Mouse (Mus musculus) 3134 (cell line): ENCODE results near the gene Irf7.
"Not testable (repeated sequence)": the region's sequence is repeated elsewhere in the genome, so short reads cannot be mapped to it uniquely, and the experiment has no call there.

ENCODE experiments used
- DNase-seq: peaks from one replicate; pipeline ENCODE4 v3.0.0-alpha.2; 2011; ENCODE audit warnings: low spot score; ENCODE audit not compliant: insufficient read length; ENCODE audit errors: extremely low read depth

The Irf7 gene

DNA sequence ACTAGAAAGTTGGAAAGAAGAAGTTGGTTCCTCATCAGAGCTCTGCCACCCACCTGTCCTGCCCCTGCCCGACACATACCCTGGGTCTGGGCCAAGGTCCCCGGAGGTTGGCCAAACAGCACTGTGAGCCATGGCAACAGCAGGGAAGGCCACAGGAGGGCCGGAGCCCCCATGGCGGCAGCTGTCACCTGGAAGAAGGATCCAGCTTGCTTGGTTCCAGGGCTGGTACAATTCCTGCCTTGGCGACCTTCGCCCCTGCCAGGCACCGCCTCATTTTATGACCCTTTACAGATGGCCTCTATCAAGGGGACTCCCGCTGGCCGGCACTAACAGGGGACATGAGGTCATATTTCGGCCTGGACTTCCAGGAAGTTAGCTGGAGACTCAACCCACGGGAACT, 10.3 kb upstream of the Irf7 start, which contains the start of gene Cdhr5:
Gene Cdhr5, minus strand, starts transcription at position 241 of the 400 bp plus-strand sequence.
- no peak for DNase-seq

DNA sequence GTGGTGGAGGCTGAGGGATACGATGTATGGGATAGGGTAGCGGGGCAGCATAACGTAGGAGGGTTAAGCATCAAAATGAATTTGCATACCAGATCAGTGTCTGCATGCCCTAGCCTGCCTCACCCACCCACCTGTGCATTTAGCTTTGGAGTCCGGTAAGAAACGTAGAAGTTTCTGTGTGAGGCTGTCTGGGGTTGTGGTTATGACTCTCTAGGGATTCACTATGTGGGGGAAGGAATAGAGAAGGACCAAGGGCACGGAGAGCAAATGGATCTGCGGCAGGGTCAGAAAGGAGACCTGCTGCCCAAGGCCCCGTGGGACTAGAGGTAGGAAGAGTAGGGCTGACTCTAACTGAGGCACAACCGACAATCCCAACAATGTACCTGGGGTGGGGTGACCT, 9.1 kb upstream of the Irf7 start:
- DNase-seq = no peak

DNA sequence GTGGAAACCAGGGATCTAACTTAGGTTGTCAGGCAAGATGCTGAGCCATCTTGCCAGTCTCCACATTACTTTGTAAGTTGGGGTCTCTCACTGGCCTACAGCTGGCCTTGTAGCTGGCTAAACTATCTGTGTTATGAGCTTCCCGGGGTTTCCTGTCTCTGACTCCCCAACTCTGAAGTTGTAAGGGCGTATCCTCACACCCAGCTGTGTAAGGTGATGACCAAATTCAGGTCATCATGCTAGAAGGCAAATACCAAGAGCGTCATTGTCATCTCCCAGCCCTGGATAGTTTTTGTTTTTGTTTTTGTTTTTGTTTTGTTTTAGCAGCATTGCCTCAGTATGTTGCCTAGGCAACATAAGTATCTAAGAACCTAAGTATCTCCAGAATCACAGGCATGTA, 4.3 kb upstream of the Irf7 start:
- no peak for DNase-seq

DNA sequence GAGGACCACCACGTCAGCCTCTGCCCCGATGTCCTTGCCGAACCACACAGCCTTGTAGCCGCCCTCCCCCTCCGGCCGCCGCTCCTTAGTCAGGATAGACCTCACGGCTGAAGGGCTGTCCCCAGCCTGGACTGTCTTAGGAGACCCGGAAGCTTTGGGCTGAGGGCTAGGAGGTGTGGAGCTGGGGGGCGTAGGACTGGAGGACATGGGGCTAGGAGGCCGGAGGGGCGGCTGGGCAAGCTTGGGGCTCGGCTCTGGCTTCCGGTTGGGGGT, 2.9 kb upstream of the Irf7 start:
- DNase-seq = no peak

DNA sequence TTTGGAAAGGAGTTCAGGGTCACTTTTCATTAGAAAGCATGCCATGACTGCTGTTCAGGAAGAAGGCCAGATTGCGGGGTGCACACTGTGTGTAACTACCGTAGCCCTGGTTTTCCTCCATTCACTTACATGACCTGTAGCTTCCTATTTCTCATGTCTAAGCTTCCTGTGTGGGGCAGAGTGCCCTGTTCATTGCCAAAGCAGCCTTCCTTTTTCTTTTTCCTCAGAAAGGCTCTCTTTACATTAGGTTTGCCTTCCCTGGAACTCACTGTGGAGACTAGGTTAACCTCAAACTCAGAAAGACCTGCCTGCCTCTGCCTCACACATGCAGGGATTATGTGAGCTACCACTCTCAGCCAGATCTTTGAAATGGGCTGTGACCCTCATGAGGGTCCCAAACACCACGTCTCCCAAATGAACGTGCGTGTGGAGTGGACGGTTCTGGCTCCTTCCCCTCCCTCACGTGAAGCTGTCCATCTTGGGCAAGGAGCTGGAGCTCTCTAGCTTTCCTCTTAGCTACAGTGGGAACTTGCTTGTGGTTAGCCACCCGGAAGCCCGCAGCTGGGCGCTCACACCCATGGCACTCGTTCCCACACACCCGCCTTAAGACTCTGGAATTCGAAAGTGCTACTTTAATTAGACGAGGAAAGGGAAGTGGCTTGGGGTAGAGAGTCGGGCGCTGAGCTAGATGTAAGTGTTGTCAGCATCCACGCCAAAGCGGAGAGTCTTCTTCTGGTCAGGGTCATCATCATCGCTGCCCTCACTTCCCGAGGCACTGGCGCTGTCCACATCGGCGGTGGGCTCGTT, 2.4 kb upstream of the Irf7 start:
- no peak for DNase-seq

DNA sequence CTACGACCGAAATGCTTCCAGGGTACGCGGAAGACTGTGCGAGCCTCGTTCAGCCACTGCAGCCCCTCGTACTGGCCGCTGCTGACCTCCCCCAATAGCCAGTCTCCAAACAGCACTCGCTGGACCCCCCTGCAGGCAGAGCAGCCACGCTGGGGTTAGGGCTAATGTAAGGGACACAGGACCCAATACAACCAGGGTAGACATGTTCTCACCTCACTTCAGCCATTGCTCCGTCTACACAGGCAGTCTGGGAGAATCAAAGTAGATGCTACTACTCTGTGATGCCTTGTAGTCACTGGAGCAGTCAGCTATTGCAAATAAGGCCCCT, 906 bp downstream of the Irf7 start:
- DNase-seq = no peak

DNA sequence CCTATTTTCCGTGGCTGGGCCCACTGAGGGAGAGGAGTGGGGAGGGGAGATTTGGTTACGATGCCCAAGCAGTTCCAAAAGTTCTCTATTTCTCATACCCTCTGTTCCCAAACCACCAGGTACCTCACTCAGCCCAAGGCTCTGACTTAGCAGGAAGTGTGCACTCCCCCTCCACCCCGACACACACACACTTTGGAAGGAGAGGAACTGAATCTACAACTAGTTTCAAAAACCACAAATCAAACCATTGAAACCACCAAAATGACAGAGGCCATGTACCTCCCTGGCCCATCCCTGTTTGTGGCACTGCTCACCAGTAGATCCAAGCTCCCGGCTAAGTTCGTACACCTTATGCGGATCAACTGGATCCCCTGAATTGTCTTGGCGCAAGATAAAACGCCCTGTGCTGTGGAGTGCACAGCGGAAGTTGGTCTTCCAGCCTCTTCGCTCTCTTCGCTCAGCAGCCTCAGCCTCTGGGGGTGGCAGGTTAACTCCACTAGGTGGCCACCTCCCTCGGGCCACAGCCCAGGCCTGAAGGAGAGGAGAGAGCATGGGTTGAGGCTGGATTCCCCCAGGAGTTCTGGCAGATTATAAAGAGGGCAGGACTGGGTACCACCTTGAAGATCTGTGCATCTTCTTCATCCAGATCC, 1.4 kb downstream of the Irf7 start:
- no peak for DNase-seq

DNA sequence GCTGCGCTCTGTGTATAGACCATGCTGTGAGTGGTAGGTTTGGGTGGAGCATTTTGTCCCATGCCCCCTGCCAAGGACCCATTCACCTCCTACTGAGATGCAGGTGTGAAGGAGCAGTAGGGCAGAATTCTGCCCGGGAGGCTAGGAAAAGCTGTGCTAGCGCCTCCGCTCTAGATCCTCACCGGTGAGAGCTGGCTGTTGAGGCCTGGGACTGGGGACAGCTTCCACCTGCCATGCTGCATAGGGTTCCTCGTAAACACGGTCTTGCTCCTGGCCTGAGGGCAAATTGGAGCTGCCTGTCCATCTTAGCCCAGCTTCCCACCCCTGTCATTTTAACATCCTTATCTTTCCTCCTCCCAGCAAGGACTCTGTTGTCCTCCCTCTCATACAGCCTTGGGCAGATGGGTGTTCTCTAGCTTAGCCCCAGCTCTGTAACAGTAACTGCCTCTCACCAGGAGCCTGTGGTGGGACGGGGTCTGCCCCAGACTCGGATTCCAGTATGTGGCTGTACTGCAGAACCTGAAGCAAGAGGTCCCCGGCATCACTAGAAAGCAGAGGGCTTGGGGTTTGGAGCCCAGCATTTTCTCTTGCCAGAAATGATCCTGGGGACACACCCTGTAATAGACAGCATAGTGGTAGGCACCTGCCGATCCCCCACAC, 2.1 kb downstream of the Irf7 start:
- DNase-seq = no peak

DNA sequence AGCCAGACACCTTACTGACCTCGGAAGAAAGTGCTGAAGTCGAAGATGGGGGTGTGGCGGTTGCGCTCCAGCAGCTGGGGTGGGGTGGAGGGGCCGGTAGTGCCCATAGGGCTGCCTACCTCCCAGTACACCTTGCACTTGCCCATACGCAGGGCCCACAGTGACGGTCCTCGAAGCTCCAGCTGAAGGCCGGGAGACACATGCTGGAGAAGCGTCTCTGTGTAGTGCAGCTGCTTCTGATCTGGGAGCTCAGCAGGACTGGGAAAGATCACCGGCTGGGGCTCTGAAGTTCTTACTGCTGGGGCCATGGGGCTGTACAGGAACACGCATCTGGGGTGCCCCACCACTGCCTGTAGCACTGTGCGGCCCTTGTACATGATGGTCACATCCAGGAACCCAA, 2.6 kb downstream of the Irf7 start:
- DNase-seq = no peak

DNA sequence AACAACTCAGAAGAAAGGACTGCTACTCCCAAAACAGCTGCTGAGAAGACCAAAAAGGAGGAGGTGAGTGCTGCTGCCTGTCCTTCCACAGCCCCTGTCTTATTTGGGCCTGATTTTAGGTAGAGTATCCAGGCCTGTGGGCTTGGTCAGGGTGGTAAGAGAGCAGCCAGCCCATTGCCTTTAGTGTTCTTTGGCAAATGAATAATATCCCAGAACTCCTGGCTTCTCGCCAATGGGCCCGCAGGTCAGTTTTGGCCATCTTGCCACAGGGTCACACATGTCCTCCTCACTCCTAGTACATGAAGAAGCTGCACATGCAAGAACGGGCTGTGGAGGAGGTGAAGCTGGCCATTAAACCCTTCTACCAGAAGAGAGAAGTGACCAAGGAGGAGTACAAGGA, 4.8 kb downstream of the Irf7 start:
- no peak for DNase-seq

DNA sequence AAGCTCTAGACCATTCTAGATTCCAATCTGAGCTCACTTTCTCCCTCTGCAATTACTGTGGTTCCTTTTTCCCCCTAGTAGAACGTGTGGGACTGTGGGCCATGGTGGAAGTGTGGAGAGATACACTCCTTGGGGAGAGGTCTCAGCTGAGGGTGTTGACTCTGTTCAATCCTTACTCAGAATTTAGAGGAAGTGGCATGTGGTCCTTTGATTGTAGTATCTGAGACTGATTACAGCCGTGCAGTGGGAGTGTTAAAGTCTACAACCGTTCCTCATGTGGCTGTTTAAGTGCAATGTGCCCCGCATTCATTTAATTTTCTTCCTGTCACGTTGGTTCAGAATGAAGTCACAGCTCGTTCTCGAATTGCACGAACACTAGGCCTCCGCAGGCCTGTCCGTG, 10.1 kb downstream of the Irf7 start:
- DNase-seq = no peak

DNA sequence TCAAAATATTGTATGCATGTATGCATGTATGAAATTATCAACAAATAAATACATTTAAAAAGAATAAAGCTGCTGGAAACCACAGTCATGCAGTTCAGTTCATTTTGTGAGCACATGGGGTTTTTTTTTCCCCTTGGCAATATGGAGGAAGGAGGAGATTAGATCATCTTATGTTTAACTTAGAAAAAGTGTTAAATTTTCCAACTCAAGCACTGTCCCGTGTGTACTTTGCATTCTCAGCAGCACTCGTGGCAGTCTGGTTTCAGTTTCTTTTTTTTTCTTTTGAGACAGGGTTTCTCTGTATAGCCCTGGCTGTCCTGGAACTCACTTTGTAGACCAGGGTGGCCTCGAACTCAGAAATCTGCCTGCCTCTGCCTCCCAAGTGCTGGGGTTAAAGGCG, 15.8 kb downstream of the Irf7 start:
- DNase-seq = not testable (repeated sequence)

DNA sequence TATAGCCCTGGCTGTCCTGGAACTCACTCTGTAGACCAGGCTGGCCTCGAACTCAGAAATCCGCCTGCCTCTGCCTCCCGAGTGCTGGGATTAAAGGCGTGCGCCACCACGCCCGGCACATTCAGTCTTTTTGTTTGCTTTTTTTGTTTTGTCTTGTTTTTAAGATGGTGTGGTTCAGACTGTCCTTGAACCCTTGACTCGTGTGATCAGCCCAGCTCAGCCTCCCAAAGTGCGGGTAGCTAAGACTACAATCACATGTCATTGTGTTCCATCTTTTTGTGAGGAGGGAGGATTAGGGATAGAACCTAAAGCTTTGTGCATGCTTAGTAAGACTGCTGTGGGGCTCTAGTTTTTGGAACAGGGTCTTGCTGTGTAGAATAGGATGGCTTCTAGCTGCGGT, 34.7 kb downstream of the Irf7 start:
- DNase-seq = no peak

DNA sequence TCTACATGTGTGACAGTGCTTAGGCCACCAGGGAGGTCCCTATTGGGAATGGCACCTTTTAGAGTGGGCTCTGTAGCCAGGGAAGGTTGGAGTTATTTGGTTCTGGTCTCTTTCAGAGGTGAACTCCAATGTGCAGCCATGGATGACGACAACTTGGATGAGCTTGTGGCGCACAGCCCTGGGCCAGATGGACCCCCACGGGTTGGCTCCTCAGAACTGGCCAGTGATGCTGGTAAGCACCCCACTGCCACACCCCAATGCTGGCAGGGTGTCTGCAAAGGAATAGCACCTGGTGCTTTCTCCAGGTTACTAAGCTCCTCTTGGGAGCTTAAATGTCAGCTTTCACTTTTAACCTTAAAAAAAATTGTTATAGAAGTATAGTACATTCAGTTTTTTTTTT, 35.2 kb downstream of the Irf7 start:
- DNase-seq = no peak

DNA sequence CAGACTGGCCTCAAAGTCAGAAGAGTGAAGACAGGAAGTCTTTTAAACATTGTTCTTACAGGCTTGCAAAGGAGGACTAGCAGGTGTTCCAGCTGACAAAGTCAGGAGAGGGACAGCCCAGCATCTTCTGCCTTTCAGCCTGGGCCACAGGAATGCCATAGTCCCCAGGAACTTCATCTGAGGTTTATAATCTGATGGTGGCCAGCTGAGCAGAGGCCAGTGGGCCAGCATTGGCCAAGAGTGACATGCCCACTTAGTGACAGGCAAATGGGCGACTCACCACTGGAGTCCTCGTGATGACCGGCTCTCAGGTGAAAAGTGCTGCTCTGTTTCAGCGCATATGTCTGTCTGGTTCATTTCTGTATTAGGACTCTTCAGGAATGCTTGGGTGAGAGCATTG, 35.7 kb downstream of the Irf7 start:
- no peak for DNase-seq

DNA sequence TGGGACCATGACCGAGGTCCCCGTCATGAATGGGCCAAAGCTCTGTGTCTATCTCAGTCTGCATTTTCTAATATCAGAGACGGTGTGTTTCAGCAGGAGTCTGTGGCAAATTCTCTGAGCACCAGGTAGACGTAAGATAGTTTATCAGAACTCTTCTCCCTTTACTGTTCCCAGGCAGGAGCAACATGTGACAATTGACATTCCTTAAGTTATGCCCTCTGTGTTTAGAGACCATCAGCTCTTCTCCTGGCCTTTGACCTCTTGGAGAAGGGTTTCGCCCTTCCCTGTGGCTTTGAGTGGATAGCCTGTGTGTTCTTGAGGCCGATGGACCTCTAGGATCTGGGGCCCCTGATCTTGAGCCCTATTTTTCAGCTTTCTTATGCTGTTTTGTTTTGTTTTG, 36.6 kb downstream of the Irf7 start:
- no peak for DNase-seq

DNA sequence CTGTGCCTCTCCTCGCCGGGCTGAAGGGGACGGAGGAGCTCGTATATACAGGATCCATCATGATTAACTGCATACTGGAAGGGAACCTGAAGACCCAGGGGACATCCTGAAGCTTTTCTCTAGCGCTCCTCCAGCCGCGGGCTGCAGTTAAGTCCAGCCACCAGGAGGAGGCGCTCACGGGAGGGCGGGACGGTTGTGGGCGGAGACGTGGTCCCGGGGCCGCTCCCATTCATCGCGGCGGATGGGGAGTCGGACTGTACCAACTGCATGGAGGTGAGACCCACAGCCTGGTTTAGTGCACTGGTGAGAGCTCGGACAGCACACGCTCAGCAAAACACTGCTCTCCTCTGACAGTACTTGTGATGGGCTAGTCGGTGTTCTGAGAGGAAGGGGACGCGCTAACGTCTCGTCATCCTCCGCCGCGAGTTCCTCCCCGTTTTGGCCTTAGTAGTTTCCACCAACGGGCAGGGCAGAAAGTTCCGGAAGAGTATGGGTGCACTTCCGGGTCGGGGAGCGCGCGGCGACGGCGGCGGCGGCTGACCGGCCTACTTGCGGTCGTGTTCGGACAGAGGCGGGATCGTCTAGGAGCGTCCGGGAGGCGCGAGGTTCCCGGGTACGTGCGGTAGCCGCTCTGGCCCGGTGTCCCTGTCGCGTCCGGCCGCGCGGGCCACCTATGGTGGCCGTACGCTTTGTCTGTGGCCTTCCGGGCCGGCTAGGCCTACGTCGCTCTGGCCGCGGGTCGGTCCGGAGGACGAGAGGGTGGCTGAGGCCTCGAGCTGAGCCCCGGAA, 37.8 kb downstream of the Irf7 start, which contains the start of gene Phrf1:
Gene Phrf1, plus strand, starts transcription at position 506 of the 789 bp plus-strand sequence.
- peak; percentile 90 for DNase-seq

DNA sequence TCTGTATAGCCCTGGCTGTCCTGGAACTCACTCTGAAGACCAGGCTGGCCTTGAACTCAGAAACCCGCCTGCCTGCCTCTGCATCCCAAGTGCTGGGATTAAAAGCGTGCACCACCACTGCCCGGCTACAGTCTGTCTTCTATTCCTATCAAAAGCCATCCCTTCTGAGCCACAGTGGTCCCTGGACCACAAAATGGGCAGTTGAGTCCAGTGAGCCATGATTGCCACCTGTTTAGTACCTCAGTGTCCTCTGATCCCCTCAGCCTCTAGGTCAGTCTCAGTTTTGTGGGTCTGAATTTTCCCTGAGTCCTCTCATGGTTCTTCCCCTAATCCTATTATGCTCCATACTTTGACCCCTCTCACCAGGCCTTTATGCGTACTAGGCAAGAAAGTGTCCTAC, 38.5 kb downstream of the Irf7 start:
- DNase-seq = no peak

DNA sequence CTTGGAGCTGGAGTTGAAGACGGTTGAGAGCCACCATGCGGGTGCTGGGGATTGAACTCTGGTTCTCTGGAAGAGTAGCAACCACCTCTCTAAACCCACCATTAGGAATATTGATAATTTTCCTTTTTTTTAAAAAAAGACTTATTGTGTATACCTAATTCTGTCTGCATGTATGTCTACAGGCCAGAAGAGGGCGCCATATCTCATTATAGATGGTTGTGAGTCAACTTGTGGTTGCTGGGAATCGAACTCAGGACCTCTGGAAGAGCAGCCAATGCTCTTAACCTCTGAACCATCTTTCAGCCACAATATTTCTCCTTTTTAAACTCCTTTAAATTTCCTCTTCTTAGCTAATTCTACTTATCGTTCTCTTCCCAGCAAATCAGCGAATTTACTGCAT, 39.7 kb downstream of the Irf7 start:
- DNase-seq = no peak

DNA sequence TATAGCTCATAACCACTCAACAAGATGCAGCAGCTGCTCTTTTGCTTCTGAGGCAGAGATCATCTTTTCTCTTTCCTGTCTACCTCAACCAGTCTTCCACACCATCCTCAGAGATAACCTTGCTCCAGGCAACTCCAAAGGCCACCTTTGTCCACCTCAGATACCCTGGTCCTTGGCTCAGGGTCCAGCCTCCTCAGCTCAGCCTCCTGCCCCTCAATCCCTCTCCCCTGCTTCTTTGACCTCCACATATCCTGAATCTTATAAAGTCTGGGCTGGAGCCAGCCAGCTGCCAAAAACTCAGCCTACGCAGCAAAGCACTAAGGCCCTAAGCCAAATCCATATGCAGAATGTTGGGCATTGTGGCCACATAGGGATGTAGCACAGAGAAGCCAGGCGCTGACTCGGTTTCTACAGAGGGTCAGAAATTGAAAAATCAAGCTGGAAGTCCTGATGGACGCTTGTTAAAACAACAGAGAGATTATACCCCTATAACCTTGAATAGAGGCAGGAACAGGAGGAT, 43.5 kb downstream of the Irf7 start:
- no peak for DNase-seq

DNA sequence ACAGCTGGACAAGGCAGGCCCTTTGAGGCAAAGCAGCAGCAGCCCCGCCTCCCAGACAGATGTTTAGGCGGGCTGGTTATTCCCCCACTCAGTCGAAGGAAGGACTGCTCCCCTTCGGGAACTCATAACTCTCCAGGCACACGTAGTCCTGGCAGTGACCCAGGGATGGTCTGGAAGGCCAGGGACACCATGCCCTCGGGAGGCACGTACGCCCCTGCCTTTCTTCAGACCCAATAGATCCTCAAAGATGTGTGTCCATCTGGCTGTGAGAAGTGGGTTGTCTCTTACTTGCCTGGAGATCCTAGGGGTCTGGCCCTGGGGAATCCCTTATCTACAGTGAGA, 44.2 kb downstream of the Irf7 start:
- DNase-seq = no peak
